Mouse (Mus musculus) CH12.LX (cell line): ENCODE results near the gene Cd7.

Experiments
- CTCF ChIP-seq, 2 experiments: IDR thresholded peaks in 1 of 2; conservative IDR thresholded peaks in 1 of 2; 2 replicates each; pipeline ENCODE4 v1.5.1; 2011 to 2012; ENCODE audit warnings: low read depth in 2 of 2, low read length in 2 of 2, improper control_type of control experiment in 1 of 2, inconsistent platforms in 1 of 2, mild to moderate bottlenecking in 1 of 2, moderate library complexity in 1 of 2
- ELF1 ChIP-seq: IDR thresholded peaks from 2 replicates; pipeline ENCODE4 v1.6.1; 2014; ENCODE audit warnings: low read depth, mild to moderate bottlenecking, inconsistent platforms, low read length, improper control_type of control experiment
- EP300 ChIP-seq: IDR thresholded peaks from 2 replicates; pipeline ENCODE4 v1.6.1; 2011; ENCODE audit warnings: low read length, improper control_type of control experiment
- KAT2A ChIP-seq: IDR thresholded peaks from 2 replicates; pipeline ENCODE4 v1.6.1; 2012; ENCODE audit warnings: low read length, improper control_type of control experiment, inconsistent platforms; ENCODE audit not compliant: insufficient replicate concordance
- MAFK ChIP-seq: IDR thresholded peaks from 2 replicates; pipeline ENCODE4 v1.6.1; 2011; ENCODE audit warnings: low read length, improper control_type of control experiment; ENCODE audit not compliant: insufficient replicate concordance
- MAZ ChIP-seq: IDR thresholded peaks from 2 replicates; pipeline ENCODE4 v1.6.1; 2012; ENCODE audit warnings: low read depth, mild to moderate bottlenecking, inconsistent platforms, low read length, improper control_type of control experiment, moderate library complexity
- PAX5 ChIP-seq: IDR thresholded peaks from 2 replicates; pipeline ENCODE4 v1.6.1; 2012; ENCODE audit warnings: low read length, inconsistent platforms, mixed read lengths
- POLR2A ChIP-seq: IDR thresholded peaks from 2 replicates; pipeline ENCODE4 v1.6.1; 2011; ENCODE audit warnings: low read depth, mild to moderate bottlenecking, improper control_type of control experiment, low read length
- SMC3 ChIP-seq: IDR thresholded peaks from 2 replicates; pipeline ENCODE4 v1.6.1; 2011; ENCODE audit warnings: low read depth, low read length, improper control_type of control experiment

- TF ChIP-seq PAX5 (no peak), POLR2A (no peak), SMC3 (no peak), MAZ (no peak), CTCF (conservative IDR thresholded peaks at IDR 0.05 in 1 of 2, IDR thresholded peaks at IDR 0.05 in 1 of 2; ENCODE audit: low read depth in 2 of 2, low read length in 2 of 2) (no peak), KAT2A (no peak), EP300 (peak; percentile 31; the same call in 1 of the 2 replicates), ELF1 (no peak), MAFK (no peak)
These were observed 3.3 kb upstream of the Cd7 start for GRCm38 (mm10) chr11:121042480-121042879.
